Mouse (Mus musculus) small intestine, adult 2 months (tissue): Measurements from ENCODE around the gene Spata25.

Experiments used
- CTCF ChIP-seq: fragments of 200-500 bp; IDR thresholded peaks from 2 replicates; pipeline ENCODE4 v1.5.1; 2012; ENCODE audit warnings: low read depth, mild to moderate bottlenecking, control low read depth, inconsistent platforms, low read length, moderate library complexity, mixed read lengths; ENCODE audit not compliant: insufficient replicate concordance, insufficient read length; ENCODE audit errors: extremely low read depth
- POLR2A ChIP-seq: fragments of 200-500 bp; IDR thresholded peaks from 2 replicates; pipeline ENCODE4 v1.6.1; 2012; ENCODE audit warnings: low read depth, mild to moderate bottlenecking, control low read depth, inconsistent platforms, low read length, moderate library complexity

DNA sequence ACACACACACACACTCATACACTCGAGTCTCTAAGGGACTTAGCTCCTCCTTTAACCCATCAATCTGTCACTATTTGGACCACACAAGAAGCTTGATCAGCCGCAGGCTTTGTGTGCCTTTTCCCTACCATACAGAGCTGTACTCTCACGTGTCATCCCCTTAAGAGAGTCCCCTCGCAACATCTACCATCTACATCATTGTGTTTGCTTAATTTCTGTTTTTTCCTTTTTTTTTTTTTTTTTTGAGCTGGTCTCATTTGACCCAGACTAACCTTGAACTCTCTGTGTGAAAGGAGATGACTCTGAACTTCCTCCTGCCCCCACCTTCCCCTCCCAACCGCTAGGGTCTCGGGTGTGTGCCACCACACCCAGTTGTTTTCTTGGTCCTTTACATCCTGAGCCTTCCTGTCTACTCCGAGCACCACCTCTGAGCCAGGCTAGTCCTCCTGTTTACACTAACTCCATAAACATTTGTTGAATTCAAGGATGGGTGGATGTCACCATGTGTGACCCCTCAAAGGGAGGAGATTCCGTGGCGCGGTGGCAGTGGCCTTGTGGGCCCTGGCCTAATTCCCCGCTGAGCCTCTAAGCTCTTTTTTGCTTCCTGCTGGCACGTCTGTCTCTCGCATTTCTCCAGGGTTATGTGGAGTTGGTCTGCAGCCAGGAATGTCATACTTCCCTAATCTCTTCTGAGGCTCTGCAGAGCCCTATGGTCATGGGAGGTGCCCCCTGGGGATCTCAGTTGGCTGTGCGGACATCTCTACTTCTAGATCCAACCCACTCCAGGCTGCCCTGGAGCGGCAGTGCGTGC lies 38.6 kb upstream of the Spata25 start:
- TF ChIP-seq POLR2A: no peak
- TF ChIP-seq CTCF: no peak
